7 mouse cellular contexts compared by ENCODE assay signal in genomic region chr4:71130946-71131669, GRCm38 (mm10).
DNase-seq lines count a peak whose midpoint lies in the region; ATAC-seq and TF ChIP-seq lines count a peak whose summit lies in the region.

No protein-coding gene starts in this region.

- H3K27ac ChIP-seq in hindbrain, embryonic 13.5 days: no peak overlapping the region

- H3K9ac ChIP-seq in hindbrain, embryonic 13.5 days: no peak overlapping the region

- no peaks in the 10 kb centered on the region for H3K9me3 ChIP-seq in hindbrain, embryonic 13.5 days

- 31% methylated on average over 7 of the region's 7 CpGs for WGBS in hindbrain, embryonic 13.5 days

- 0 out of 2 replicates have a peak, but pooled peaks cover 2% of the 10 kb centered on the region for H3K27me3 ChIP-seq in hindbrain, embryonic 13.5 days

- DNase-seq in A20 (ENCODE audit: low read depth, low spot score): peak; percentile 63
- peak; percentile 88 for DNase-seq in brain, embryonic 14.5 days (ENCODE audit: low read depth)
- peak; percentile 81 for DNase-seq in mesoderm, embryonic 11.5 days (ENCODE audit: low read depth, low spot score)
- DNase-seq in adrenal gland, postnatal 25 days: no peak
- DNase-seq in thymus, adult 18-20 months: no peak
- DNase-seq in heart, adult 18-20 months: no peak

- no peak for TF ChIP-seq CTCF in brain, embryonic 14.5 days (IDR thresholded peaks at IDR 0.05; ENCODE audit: borderline replicate concordance, extremely low read depth, insufficient read depth, insufficient read length)

- peak; percentile 65 for ATAC-seq in hindbrain, embryonic 13.5 days (ENCODE audit: low FRiP score)

- H3K36me3 ChIP-seq in hindbrain, embryonic 13.5 days: no peaks in the 10 kb centered on the region

- TF ChIP-seq POLR2A in brain, embryonic 14.5 days (IDR thresholded peaks at IDR 0.05; ENCODE audit: borderline replicate concordance, extremely low read depth, insufficient read depth, insufficient read length, poor library complexity, severe bottlenecking): no peak

- no peak overlapping the region for H3K4me2 ChIP-seq in hindbrain, embryonic 13.5 days

- H3K4me3 ChIP-seq in hindbrain, embryonic 13.5 days: no peak overlapping the region

- peaks cover 4% of the 10 kb centered on the region for H3K4me1 ChIP-seq in hindbrain, embryonic 13.5 days (replicated peaks)

Comparison
In these comparisons a context has a peak if more than half of its experiments do, and no peak if none do; other contexts are left out.
1. DNase-seq: peak in A20 (single experiment), brain, embryonic 14.5 days (single experiment) and mesoderm, embryonic 11.5 days (single experiment); none in adrenal gland, postnatal 25 days (single experiment), thymus, adult 18-20 months (0 of 2) and heart, adult 18-20 months (0 of 2).